Comparison of ENCODE assay signal across 8 mouse cellular contexts in the genomic region with DNA sequence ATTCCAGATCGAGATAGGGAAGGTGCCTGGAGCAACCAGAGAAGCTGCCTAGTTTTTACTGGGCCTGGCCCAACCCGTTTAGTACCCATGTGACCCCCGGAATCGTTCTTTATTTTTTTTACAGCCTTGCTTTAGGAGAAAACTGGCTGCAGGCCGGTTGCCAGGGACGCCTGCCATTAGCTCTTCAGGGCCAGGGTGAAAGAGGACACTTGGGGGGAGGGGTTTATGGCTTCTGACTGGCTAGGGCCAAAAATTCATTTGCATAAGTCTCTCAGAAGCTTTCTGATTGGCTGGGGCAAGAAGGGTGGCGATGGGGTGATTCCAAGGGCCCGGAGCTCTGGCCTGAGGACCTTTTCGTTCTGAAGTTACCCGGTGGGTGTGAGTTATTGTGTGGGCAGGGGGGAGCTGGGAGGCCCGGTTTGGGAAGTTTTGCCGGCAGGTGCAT. TPM values are rescaled to one million over a fixed set of nuclear protein-coding genes. Genes with fewer than 3 reads are reported as not detected.
DNase-seq lines count a peak whose midpoint lies in the region; ATAC-seq lines count a peak whose summit lies in the region.

Gene Mid1ip1 (plus strand): TSS at position 318 of the 445 bp plus-strand sequence.

- H3K27me3 ChIP-seq in intestine, embryonic 15.5 days (replicated peaks), result no peaks in the 10 kb centered on the region

- H3K4me2 ChIP-seq in intestine, embryonic 15.5 days (replicated peaks), result peak within 1 kb of the TSS; percentile 49

- ATAC-seq in intestine, embryonic 15.5 days, result peak; percentile 82

- peak within 1 kb of the TSS; percentile 66 for H3K27ac ChIP-seq in intestine, embryonic 15.5 days

- WGBS in intestine, embryonic 15.5 days, result 21% methylated on average over 12 of the region's 12 CpGs

- DNase-seq in adrenal gland, adult 8-10 months, result peak; percentile 89
- DNase-seq in embryo, embryonic 9.5 days (ENCODE audit: extremely low spot score), result peak; percentile 79
- peak; percentile 66 to 87 for DNase-seq in gastrocnemius, postnatal 4 days (ENCODE audit: low spot score in 2 of 2)
- DNase-seq in left cerebral cortex, postnatal 25 days (ENCODE audit: low spot score in 2 of 2), result peak; percentile 25 to 65
- peak; percentile 90 for DNase-seq in mesoderm, embryonic 11.5 days (ENCODE audit: low read depth, low spot score)
- peak; percentile 15 to 47 for DNase-seq in right cerebral cortex, postnatal 36 days (ENCODE audit: low spot score in 2 of 2)
- peak; percentile 78 to 81 for DNase-seq in urinary bladder, postnatal 4 days (ENCODE audit: low spot score in 2 of 2)

- H3K9ac ChIP-seq in intestine, embryonic 15.5 days, result no peak within 1 kb of the TSS

- intact Hi-C loops in left cerebral cortex, postnatal 25 days (cut with DNase I), result loop anchor here (5.0 kb wide), 2 partner anchors 278 to 373 kb away; no protein-coding TSS in a partner anchor

- H3K36me3 ChIP-seq in intestine, embryonic 15.5 days, result no peaks in the 10 kb centered on the region

- H3K9me3 ChIP-seq in intestine, embryonic 15.5 days, result no peaks in the 10 kb centered on the region

- peak within 1 kb of the TSS; percentile 15; the same call in 1 of the 2 replicates for H3K4me3 ChIP-seq in intestine, embryonic 15.5 days (replicated peaks)

- no peaks in the 10 kb centered on the region for H3K4me1 ChIP-seq in intestine, embryonic 15.5 days (replicated peaks)

RNA-seq across cellular contexts. Expression of gene Mid1ip1, which starts in this region (rescaled TPM):
- total RNA-seq in adrenal gland, adult 8-10 months (2022), result 100 to 1,000 TPM in 3 of 4 experiments, 10 to 100 TPM in 1; 94.0 to 129 (median 102) TPM
- 10 to 100 TPM; 16.5 to 19.3 TPM for total RNA-seq in gastrocnemius, postnatal 4 days (2021)
- 82.1 and 86.5 TPM in 2 replicates for polyA plus RNA-seq in intestine, embryonic 15.5 days (2015; fragmentation: Nextera tagmentation; extraction: Ambion mirVana)
- total RNA-seq in left cerebral cortex, postnatal 25 days (2021), result 100 to 1,000 TPM; 103 to 108 TPM

Comparison
In these comparisons a context has a peak if more than half of its experiments do, and no peak if none do; other contexts are left out.
1. Peak in every context shown above with its lines: DNase-seq, ATAC-seq, H3K4me3 ChIP-seq and H3K27ac ChIP-seq.
2. RNA of gene Mid1ip1 (total RNA-seq): 103 to 108 TPM in left cerebral cortex, postnatal 25 days and 94.0 to 129 TPM in adrenal gland, adult 8-10 months; 16.5 to 19.3 TPM in gastrocnemius, postnatal 4 days; every median in the first group is over 4 times any median in the second.
3. DNase-seq: peak in every context shown above with its lines; median percentile 90 in mesoderm, embryonic 11.5 days; 89 in adrenal gland, adult 8-10 months; 80 in urinary bladder, postnatal 4 days; 79 in embryo, embryonic 9.5 days; 76 in gastrocnemius, postnatal 4 days; 45 in left cerebral cortex, postnatal 25 days; 31 in right cerebral cortex, postnatal 36 days.